Mouse (Mus musculus) MEL (cell line): ENCODE data around the gene Xrcc4. TPM values are rescaled to one million over a fixed set of nuclear protein-coding genes. Genes with fewer than 3 reads are reported as not detected.

Experiments
- DNase-seq: peaks from one replicate; pipeline ENCODE4 v3.0.0; 2011; ENCODE audit warnings: low read depth, low spot score
- H3K27ac ChIP-seq: 2 replicates; pipeline ENCODE4 v1.5.1; 2012; ENCODE audit warnings: low read depth, mild to moderate bottlenecking, control low read depth, low read length, moderate library complexity; ENCODE audit not compliant: control insufficient read depth
- H3K27me3 ChIP-seq, 2 experiments: fragments of 150-350 bp in 1 of 2; sonication (generic) in 1 of 2; 2 replicates each; pipeline ENCODE4 v1.6.1; 2012; ENCODE audit warnings: low read length in 2 of 2, mild to moderate bottlenecking in 2 of 2, improper control_type of control experiment in 1 of 2, moderate library complexity in 1 of 2; ENCODE audit not compliant: insufficient read depth in 2 of 2, control insufficient read depth in 1 of 2
- H3K36me3 ChIP-seq, 2 experiments: 2 replicates each; pipeline ENCODE4 v1.6.1; 2012 to 2014; ENCODE audit warnings: low read length in 2 of 2, improper control_type of control experiment in 1 of 2, inconsistent platforms in 1 of 2, mild to moderate bottlenecking in 1 of 2; ENCODE audit not compliant: insufficient read depth in 2 of 2, control insufficient read depth in 1 of 2
- H3K4me1 ChIP-seq, 2 experiments: fragments of 150-350 bp in 1 of 2; sonication (generic) in 1 of 2; 2 replicates each; pipeline ENCODE4 v1.6.1; 2012; ENCODE audit warnings: low read length in 2 of 2, improper control_type of control experiment in 1 of 2, mild to moderate bottlenecking in 1 of 2; ENCODE audit not compliant: insufficient read depth in 2 of 2, control insufficient read depth in 1 of 2
- H3K4me3 ChIP-seq, 2 experiments: fragments of 150-350 bp in 1 of 2; sonication (generic) in 1 of 2; 2 replicates each; pipeline ENCODE4 v1.5.1; 2012; ENCODE audit warnings: low read depth in 2 of 2, low read length in 2 of 2, mild to moderate bottlenecking in 2 of 2, moderate library complexity in 2 of 2, control low read depth in 1 of 2, improper control_type of control experiment in 1 of 2; ENCODE audit not compliant: control insufficient read depth in 1 of 2, insufficient read depth in 1 of 2
- H3K79me2 ChIP-seq: 2 replicates; pipeline ENCODE4 v1.6.1; 2012; ENCODE audit warnings: mild to moderate bottlenecking, low read length, moderate library complexity; ENCODE audit not compliant: control insufficient read depth, poor library complexity, insufficient read depth
- H3K9ac ChIP-seq: 2 replicates; pipeline ENCODE4 v1.6.1; 2012; ENCODE audit warnings: low read depth, mild to moderate bottlenecking, control low read depth, low read length, moderate library complexity; ENCODE audit not compliant: control insufficient read depth, poor library complexity, severe bottlenecking
- H3K9me3 ChIP-seq: fragments of 150-350 bp; sonication (generic); replicated peaks from 2 replicates; pipeline ENCODE4 v1.6.1; 2012; ENCODE audit warnings: mild to moderate bottlenecking, low read length, improper control_type of control experiment, moderate library complexity; ENCODE audit not compliant: insufficient read depth
- CHD2 ChIP-seq: IDR thresholded peaks from 2 replicates; pipeline ENCODE4 v1.6.1; 2011; ENCODE audit warnings: low read length, improper control_type of control experiment
- E2F4 ChIP-seq: IDR thresholded peaks from 2 replicates; pipeline ENCODE4 v1.6.1; 2011; ENCODE audit warnings: low read depth, low read length, improper control_type of control experiment, borderline replicate concordance
- GATA1 ChIP-seq: IDR thresholded peaks from 2 replicates; pipeline ENCODE4 v1.6.1; 2011; ENCODE audit warnings: low read depth, low read length, improper control_type of control experiment
- KAT2A ChIP-seq: conservative IDR thresholded peaks from 2 replicates; pipeline ENCODE4 v1.6.1; 2012; ENCODE audit warnings: low read depth, low read length, improper control_type of control experiment, inconsistent platforms
- MAFK ChIP-seq: IDR thresholded peaks from 2 replicates; pipeline ENCODE4 v1.6.1; 2011; ENCODE audit warnings: low read depth, mild to moderate bottlenecking, low read length, improper control_type of control experiment, borderline replicate concordance
- MXI1 ChIP-seq: IDR thresholded peaks from 2 replicates; pipeline ENCODE4 v1.6.1; 2011; ENCODE audit warnings: mild to moderate bottlenecking, low read depth, low read length, improper control_type of control experiment
- MYC ChIP-seq: IDR thresholded peaks from 2 replicates; pipeline ENCODE4 v1.6.1; 2011; ENCODE audit warnings: low read depth, mild to moderate bottlenecking, low read length, improper control_type of control experiment, moderate library complexity
- NELFE ChIP-seq: IDR thresholded peaks from 2 replicates; pipeline ENCODE4 v1.6.1; 2011; ENCODE audit warnings: low read depth, low read length, improper control_type of control experiment
- NRF1 ChIP-seq: IDR thresholded peaks from 2 replicates; pipeline ENCODE4 v1.6.1; 2014; ENCODE audit warnings: low read depth, mild to moderate bottlenecking, inconsistent platforms, low read length, improper control_type of control experiment, moderate library complexity; ENCODE audit not compliant: poor library complexity, insufficient read depth, severe bottlenecking
- POLR2AphosphoS2 ChIP-seq: IDR thresholded peaks from 2 replicates; pipeline ENCODE4 v1.6.1; 2011; ENCODE audit warnings: low read length, improper control_type of control experiment
- SMC3 ChIP-seq: IDR thresholded peaks from 2 replicates; pipeline ENCODE4 v1.6.1; 2011; ENCODE audit warnings: low read depth, low read length, improper control_type of control experiment
- TAL1 ChIP-seq: IDR thresholded peaks from 2 replicates; pipeline ENCODE4 v1.6.1; 2012; ENCODE audit warnings: mild to moderate bottlenecking, inconsistent platforms, low read length, moderate library complexity, mixed read lengths
- TBP ChIP-seq: IDR thresholded peaks from 2 replicates; pipeline ENCODE4 v1.8.0; 2011; ENCODE audit warnings: low read depth, low read length, improper control_type of control experiment
- UBTF ChIP-seq: IDR thresholded peaks from 2 replicates; pipeline ENCODE4 v1.6.1; 2012; ENCODE audit warnings: low read depth, mild to moderate bottlenecking, inconsistent platforms, low read length, improper control_type of control experiment, moderate library complexity, borderline replicate concordance; ENCODE audit not compliant: insufficient read depth
- ZC3H11A ChIP-seq: IDR thresholded peaks from 2 replicates; pipeline ENCODE4 v1.6.1; 2012; ENCODE audit warnings: low read depth, mild to moderate bottlenecking, inconsistent platforms, low read length, improper control_type of control experiment
- ZKSCAN1 ChIP-seq: IDR thresholded peaks from 2 replicates; pipeline ENCODE4 v1.6.1; 2012; ENCODE audit warnings: low read depth, mild to moderate bottlenecking, inconsistent platforms, low read length, improper control_type of control experiment, moderate library complexity
- ZMIZ1 ChIP-seq: IDR thresholded peaks from 2 replicates; pipeline ENCODE4 v1.6.1; 2012; ENCODE audit warnings: low read depth, mild to moderate bottlenecking, inconsistent platforms, low read length, improper control_type of control experiment, moderate library complexity
- ZNF384 ChIP-seq: IDR thresholded peaks from 2 replicates; pipeline ENCODE4 v1.6.1; 2012; ENCODE audit warnings: low read depth, mild to moderate bottlenecking, inconsistent platforms, low read length, improper control_type of control experiment
- polyA plus RNA-seq, 2 experiments: library from polyadenylated mRNA; stranded (reverse) in 1 of 2; unstranded in 1 of 2; fragments of >175 nt in 1 of 2; fragments of >200 nt in 1 of 2; gene quantifications; 2 replicates each; pipeline versions ENCODE4 v1.2.1 to v1.2.4; 2012; ENCODE audit warnings: low replicate concordance in 2 of 2, low read depth in 1 of 2; ENCODE audit not compliant: insufficient read length in 2 of 2, insufficient read depth in 1 of 2, missing spikeins in 1 of 2
- total RNA-seq: library from RNA; depleted of rRNA; stranded (reverse); fragments of 300-350 nt; gene quantifications from 2 replicates; pipeline ENCODE4 v1.2.3, GENCODE M21; 2012

Gene Xrcc4
- total and polyA plus RNA-seq, 3 experiments, result 6.6 to 7.7 TPM; not detected in 1

DNA sequence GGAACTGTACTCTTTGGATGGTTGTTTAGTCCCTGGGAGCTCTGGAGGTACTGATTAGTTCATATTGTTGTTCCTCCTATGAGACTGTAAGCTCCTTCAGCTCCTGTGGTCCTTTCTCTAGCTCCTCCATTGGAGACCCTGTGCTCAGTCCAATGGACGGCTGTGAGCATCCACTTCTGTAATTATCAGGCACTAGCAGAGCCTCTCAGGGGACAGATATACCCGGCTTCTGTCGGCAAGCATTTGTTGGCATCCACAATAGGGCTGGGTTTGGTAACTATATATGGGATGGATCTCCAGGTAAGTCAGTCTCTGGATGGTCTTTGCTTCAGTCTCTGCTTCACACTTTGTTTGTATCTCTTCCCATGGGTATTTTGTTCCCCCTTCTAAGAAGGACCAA, 118.5 kb downstream of the Xrcc4 start:
- Histone ChIP-seq H3K9ac (no peak overlapping the region), H3K27me3 (no peaks in the 10 kb centered on the region), H3K4me3 (no peak overlapping the region), H3K79me2 (no peaks in the 10 kb centered on the region), H3K27ac (no peak overlapping the region), H3K9me3 (no peaks in the 10 kb centered on the region), H3K36me3 (no peaks in the 10 kb centered on the region), H3K4me1 (no peaks in the 10 kb centered on the region)
- no peak for TF ChIP-seq KAT2A
- TF ChIP-seq POLR2AphosphoS2, result no peak
- TF ChIP-seq MYC, result no peak
- no peak for TF ChIP-seq TBP
- no peak for TF ChIP-seq MAFK
- TF ChIP-seq TAL1, result no peak
- TF ChIP-seq ZNF384, result no peak
- TF ChIP-seq NRF1, result no peak
- TF ChIP-seq E2F4, result no peak
- TF ChIP-seq UBTF, result no peak
- DNase-seq, result no peak

DNA sequence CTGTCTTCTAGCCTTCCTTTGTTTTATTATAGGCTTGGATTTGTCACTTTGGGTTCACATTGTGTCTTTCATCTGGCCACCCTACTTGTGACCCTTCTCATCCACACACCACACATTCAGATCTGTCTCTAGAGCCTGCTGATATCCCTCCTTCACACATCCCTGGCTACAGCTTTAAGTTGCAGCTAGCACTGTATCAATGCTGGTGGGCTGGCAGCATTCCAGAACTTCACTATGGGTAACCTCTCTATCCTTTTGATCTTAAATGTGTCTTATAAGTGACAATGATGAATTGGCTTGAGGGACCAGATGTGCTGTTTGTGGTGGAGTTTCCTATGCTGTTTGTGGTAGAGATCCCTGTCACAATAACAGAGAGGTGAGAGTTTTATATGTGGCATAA, 120.7 kb downstream of the Xrcc4 start:
- TF ChIP-seq ZKSCAN1 (no peak), SMC3 (no peak), ZMIZ1 (no peak), MXI1 (no peak), UBTF (no peak), CHD2 (no peak), ZC3H11A (no peak), GATA1 (no peak), NELFE (no peak)
- no peaks in the 10 kb centered on the region for H3K79me2 ChIP-seq
- H3K27ac ChIP-seq, result no peak overlapping the region
- no peak overlapping the region for H3K4me3 ChIP-seq
- H3K27me3 ChIP-seq, result no peaks in the 10 kb centered on the region
- no peaks in the 10 kb centered on the region for H3K9me3 ChIP-seq
- peak; percentile 23 for DNase-seq
- no peak overlapping the region for H3K9ac ChIP-seq
- no peaks in the 10 kb centered on the region for H3K36me3 ChIP-seq
- no peaks in the 10 kb centered on the region for H3K4me1 ChIP-seq
